Mouse (Mus musculus) brown adipose tissue, adult 24 weeks (tissue): ENCODE data around the gene Tril. TPM values are rescaled to one million over a fixed set of nuclear protein-coding genes. Genes with fewer than 3 reads are reported as not detected.
A peak's percentile ranks its signal among the peaks of the same experiment; 100 is the strongest.

Experiments
- H3K27ac ChIP-seq: fragments of 200-500 bp; replicated peaks from 2 replicates; pipeline ENCODE4 v1.5.1; 2012; ENCODE audit warnings: low read depth, mild to moderate bottlenecking, low read length
- H3K4me1 ChIP-seq: fragments of 200-500 bp; 2 replicates; pipeline ENCODE4 v1.6.1; 2012; ENCODE audit warnings: low read length, mixed read lengths; ENCODE audit not compliant: control insufficient read depth, insufficient read depth, insufficient read length
- H3K4me3 ChIP-seq: fragments of 200-500 bp; 2 replicates; pipeline ENCODE4 v1.5.1; 2012; ENCODE audit warnings: low read depth, mild to moderate bottlenecking, low read length, moderate library complexity; ENCODE audit not compliant: insufficient read depth
- polyA plus RNA-seq: library from polyadenylated mRNA; stranded (reverse); fragments of >200 nt; gene quantifications from 2 replicates; pipeline ENCODE4 v1.2.4, GENCODE M21; 2012; ENCODE audit not compliant: missing spikeins, insufficient read depth, insufficient read length

The Tril gene
- polyA plus RNA-seq = 1.3 and 1.5 TPM in 2 replicates

DNA sequence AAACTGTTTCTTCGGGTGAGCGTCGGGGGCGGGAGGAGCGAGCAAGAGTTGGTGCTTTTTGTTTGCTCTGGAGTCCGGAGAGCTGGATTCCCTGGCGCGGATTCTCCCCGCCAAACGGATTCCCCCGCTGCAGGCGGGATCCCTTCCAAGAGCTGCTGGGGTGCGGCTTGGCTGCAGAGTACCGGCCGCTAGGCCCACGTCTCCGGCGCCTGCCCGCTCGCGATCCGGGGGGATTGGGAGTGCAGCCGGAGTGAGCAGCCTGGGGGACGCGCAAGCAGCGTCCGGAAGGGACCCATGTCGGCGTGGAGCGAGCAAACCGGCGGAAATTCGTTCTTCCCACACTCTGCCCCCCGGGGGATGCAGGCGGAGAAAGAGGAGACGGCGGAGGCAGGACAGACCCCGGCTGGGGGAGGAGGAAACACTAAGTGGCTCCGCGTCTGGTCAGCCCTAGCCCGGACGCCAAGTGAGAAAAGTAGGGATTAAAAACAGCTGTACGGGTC is at the start of gene Tril:
Gene Tril (minus strand): TSS at position 345 of the 500 bp plus-strand sequence.
- peaks cover 10% of the 10 kb centered on the region for H3K4me1 ChIP-seq
- H3K4me3 ChIP-seq = peak within 1 kb of the TSS; percentile 58
- peak within 1 kb of the TSS; percentile 56 for H3K27ac ChIP-seq

DNA sequence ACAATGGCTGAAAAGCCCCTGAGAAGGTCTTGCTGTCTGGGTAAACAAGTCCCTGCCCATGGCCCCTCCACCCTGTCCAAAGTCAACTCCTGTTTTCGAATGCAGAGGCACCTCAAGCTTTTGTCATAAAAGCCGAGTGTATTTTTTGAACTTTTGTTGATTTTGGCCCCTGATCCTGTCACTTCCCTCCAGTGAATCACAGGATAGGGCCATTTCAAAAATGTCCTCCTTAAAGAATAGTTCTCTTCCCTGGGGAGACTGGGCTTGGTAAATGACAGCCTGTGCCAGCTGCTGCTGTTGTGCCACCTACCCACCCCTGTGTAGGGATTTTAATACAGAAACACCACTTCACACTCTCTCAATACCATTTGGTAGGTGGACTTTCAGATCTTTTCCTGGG is 42.4 kb upstream of the Tril start:
- no peaks in the 10 kb centered on the region for H3K4me1 ChIP-seq

GRCm38 (mm10) chr6:53859106-53859505 is 38.5 kb upstream of the Tril start:
- Histone ChIP-seq H3K4me1 (peaks cover 7% of the 10 kb centered on the region; the same call in 1 of the 2 replicates), H3K4me3 (no peak overlapping the region), H3K27ac (no peak overlapping the region)

More for the DNA sequence above, 42.4 kb upstream of the Tril start:
- Histone ChIP-seq H3K27ac (no peak overlapping the region), H3K4me3 (no peak overlapping the region)

DNA sequence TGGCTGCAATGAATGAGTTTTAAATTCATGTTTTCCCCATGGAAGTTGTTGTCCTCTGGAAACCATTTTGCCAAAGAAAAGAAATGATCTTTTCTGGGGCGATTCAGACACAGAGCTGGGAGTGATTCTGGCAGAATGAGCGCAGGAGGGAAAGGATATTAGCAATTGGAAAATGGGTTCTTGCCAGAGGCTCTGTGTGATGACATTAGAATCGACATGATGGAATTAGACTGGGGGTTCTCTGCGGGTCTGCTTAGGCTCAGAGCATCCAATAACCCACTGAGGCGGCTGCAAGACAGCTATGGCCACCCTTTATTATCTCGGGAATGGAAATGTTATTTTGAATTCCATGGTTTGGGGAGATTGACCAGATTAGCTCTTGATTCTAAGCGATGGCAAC is 37.2 kb upstream of the Tril start:
- Histone ChIP-seq H3K4me3 (no peak overlapping the region), H3K27ac (no peak overlapping the region), H3K4me1 (peaks cover 7% of the 10 kb centered on the region; the same call in 1 of the 2 replicates)

- Histone ChIP-seq H3K4me1 (peaks cover 7% of the 10 kb centered on the region; the same call in 1 of the 2 replicates), H3K27ac (no peak overlapping the region), H3K4me3 (no peak overlapping the region)
These were observed 36.1 kb upstream of the Tril start for GRCm38 (mm10) chr6:53856775-53857174.

DNA sequence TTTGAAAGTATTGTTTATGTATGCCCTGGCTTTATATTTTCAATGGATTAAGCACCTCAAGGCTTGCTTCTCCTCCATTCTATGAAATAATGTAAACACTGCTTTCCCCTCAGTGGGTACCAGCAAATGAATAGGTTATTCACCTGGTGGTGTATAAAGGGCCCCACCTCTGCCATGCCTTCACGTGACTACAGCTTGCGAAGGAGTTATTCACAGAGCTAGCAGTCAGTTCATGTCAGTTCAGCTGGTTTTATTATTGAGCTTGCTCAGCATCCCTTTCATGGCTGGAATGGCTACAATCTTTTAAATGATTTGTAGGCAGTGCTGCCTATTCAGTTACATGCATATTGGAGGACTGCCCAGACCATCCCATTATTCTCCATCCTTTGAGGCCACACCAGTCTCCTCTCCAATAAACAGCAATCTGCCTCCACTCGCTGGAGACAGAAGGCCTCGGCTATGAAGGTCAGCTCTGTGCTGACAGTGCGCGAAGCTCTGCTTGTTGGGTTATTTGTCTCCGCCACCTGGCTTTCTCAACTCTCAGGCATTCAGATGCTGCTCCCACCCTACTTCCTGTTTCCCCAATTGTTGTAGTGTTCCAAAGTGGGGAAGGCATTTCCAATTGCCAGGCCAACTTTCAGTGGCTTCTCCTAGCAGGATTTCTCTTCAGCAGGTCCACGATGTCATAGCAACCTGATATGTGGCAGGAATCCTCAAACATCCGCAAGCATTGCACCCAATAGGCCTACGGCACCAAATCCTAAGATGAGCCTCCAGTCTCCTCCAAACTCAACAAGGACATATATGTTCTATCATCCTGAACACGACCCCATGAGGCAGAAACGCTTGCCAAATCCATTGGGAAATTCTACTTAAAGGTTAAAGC is 34.6 kb upstream of the Tril start:
- Histone ChIP-seq H3K27ac (no peak overlapping the region), H3K4me3 (no peak overlapping the region), H3K4me1 (peaks cover 7% of the 10 kb centered on the region; the same call in 1 of the 2 replicates)

GRCm38 (mm10) chr6:53854226-53854625 is 33.6 kb upstream of the Tril start:
- no peak overlapping the region for H3K27ac ChIP-seq
- H3K4me3 ChIP-seq = no peak overlapping the region
- peaks cover 7% of the 10 kb centered on the region; the same call in 1 of the 2 replicates for H3K4me1 ChIP-seq

- Histone ChIP-seq H3K4me1 (peaks cover 7% of the 10 kb centered on the region; the same call in 1 of the 2 replicates), H3K4me3 (no peak overlapping the region), H3K27ac (no peak overlapping the region)
These were observed 32.9 kb upstream of the Tril start for GRCm38 (mm10) chr6:53853546-53853945.

DNA sequence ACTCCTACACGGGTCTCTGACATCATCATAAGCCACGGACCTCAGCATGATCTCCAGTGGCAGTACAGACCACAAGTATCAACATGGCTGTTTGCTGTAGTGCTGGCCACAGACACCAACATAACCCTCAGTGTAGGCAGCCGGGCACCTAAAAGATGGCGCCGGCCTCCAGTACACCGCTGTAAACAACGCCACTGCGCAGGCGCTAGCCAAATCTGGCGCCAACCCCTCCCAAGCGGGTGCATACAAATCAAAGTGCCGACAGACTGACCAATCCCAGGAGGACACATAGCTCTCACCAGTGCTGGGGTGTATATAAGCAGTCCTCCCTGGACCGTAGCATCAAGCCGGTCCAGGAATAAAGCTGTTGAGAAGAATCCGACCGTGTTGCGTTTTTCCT is 24.0 kb upstream of the Tril start:
- peaks cover 4% of the 10 kb centered on the region; the same call in 1 of the 2 replicates for H3K4me1 ChIP-seq
- no peak overlapping the region for H3K4me3 ChIP-seq
- no peak overlapping the region for H3K27ac ChIP-seq

- Histone ChIP-seq H3K4me1 (peaks cover 3% of the 10 kb centered on the region; the same call in 1 of the 2 replicates), H3K27ac (no peak overlapping the region), H3K4me3 (no peak overlapping the region)
These were observed 4.6 kb upstream of the Tril start for GRCm38 (mm10) chr6:53825213-53825612.

DNA sequence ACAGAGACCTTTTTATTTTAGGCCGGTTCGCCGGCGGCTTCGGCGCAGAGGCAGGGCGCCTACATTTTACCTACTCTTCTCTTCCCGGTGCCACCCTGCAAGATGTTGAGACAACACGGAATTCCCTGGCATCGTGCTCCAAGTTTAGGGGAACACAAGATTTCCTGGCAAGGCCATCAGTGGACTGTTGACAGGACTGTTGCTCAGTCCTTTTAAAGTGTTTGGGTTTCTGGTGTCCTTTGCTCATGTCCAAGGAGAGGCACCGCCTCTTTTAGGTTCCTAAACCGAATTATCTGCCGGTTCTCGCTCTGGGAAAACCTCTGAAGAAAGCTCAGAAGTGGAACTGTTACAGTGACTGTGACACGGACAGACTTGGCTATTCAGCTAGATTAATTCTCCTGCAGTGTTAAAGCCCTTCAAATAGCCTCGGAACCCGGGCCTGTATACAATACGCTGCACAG is 441 bp upstream of the Tril start:
- peaks cover 10% of the 10 kb centered on the region for H3K4me1 ChIP-seq
- H3K27ac ChIP-seq = peak overlapping the region; percentile 56
- H3K4me3 ChIP-seq = peak overlapping the region; percentile 58

DNA sequence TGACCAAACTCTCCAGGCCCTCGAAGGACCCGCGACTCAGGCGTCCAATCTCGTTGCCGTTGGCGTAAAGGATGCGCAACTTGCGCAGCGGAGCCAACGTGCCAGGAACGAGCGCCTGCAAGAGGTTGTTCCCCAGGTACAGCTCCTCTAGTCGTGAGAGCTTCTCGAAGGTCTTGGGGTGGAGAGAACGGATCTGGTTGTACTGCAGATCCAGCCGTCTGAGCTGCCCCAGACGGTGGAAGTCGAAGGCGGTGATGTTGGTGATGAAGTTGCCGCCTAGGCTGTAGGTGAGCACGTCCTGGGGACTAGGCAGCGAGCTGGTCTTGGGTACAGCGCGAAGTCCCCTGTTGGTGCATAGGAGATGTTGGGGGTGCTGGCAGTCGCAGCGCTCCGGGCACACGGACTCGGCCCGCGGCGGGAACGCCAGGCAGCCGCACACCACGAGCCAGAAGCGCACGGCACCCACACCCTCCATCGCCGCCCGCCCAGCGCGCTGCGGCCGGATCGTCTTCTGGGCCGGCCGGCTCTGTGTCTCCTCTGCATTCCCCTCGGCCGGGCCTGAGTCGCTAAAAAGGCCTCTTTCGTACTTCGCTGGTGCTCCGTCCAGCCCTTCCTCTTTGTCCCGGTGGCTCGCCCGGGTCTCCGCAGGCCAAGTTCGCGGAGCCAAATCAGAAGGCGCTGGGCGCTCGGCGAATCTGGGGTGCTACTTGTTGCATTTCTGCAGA is 707 bp downstream of the Tril start:
- peaks cover 7% of the 10 kb centered on the region for H3K4me1 ChIP-seq
- H3K4me3 ChIP-seq = peak overlapping the region; percentile 58
- H3K27ac ChIP-seq = peak overlapping the region; percentile 56; the same call in 1 of the 2 replicates

GRCm38 (mm10) chr6:53818732-53819661 is 1.6 kb downstream of the Tril start:
- Histone ChIP-seq H3K4me1 (peaks cover 6% of the 10 kb centered on the region; the same call in 1 of the 2 replicates), H3K27ac (no peak overlapping the region), H3K4me3 (peak overlapping the region; percentile 58)

DNA sequence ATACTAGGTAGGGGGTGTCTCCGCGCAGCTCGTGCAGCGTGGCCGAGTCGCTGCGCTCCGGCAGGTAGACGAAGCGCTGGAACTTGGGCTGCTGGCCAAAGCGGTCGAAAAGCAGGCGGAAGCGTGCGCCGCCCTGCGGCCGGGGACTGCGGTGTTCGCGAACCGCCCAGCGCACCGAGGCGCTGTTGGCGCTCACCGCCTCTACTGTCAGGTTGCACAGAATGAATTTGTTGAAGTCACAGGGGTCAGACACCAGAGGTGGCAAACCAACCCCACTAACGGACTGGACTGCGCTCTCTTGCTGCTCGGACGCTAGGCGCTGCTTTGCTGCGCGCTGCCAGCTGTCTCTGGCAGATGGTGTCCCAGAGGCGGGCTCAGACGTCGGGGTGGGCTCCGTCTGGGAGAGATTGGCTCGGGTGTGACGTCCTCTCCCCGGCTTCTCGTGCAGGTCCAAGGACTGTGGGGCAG is 2.3 kb downstream of the Tril start:
- Histone ChIP-seq H3K4me1 (peaks cover 6% of the 10 kb centered on the region; the same call in 1 of the 2 replicates), H3K27ac (no peak overlapping the region), H3K4me3 (peak overlapping the region; percentile 58)
